Mouse (Mus musculus): Measurements from ENCODE around the gene Pigm. TPM values are rescaled to one million over a fixed set of nuclear protein-coding genes. Genes with fewer than 3 reads are reported as not detected.

Pigm gene
- polyA plus RNA-seq, 1 experiment from 2014 or later, result 9.9 TPM

GRCm38 (mm10) chr1:172352001-172352400 is 24.3 kb upstream of the Pigm start:
- Histone ChIP-seq H3K27ac (ENCODE audit: low read depth) (no peak overlapping the region), H3K27me3 (ENCODE audit: insufficient read depth, low read length) (peaks cover 10% of the 10 kb centered on the region; the same call in 1 of the 2 replicates), H3K4me1 (ENCODE audit: insufficient read depth) (no peaks in the 10 kb centered on the region), H3K36me3 (ENCODE audit: insufficient read depth) (no peaks in the 10 kb centered on the region), H3K4me2 (no peak overlapping the region), H3K9me3 (ENCODE audit: low read depth, low read length) (no peaks in the 10 kb centered on the region), H3K9ac (no peak overlapping the region), H3K4me3 (ENCODE audit: low read depth, low read length) (no peak overlapping the region)
- ATAC-seq (ENCODE audit: insufficient read depth), result no peak
- 60% methylated on average over 6 of the region's 6 CpGs for WGBS
- no peak for TF ChIP-seq CTCF (IDR thresholded peaks at IDR 0.05; ENCODE audit: low read depth)
- no peak for DNase-seq

DNA sequence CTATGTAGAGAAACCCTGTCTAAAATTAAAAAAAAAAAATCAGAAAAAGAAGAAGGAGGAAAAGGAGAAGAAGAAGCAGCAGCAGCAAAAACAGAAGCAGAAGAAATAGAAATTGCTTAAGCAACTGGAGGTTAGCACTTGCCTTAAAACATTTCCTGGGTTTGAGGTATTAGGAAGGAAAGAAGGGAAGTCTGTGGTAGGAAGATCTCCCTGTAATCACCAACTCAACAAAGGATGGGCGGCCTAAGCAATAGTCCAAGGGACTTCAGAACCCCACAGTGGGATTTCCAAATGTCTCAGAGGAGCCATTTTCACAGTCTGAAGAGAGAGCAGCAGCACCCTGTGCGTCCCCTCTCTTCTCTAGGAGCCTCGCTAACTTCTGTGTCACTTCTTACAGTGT is 23.9 kb upstream of the Pigm start:
- Histone ChIP-seq H3K27me3 (ENCODE audit: insufficient read depth, low read length) (peaks cover 10% of the 10 kb centered on the region; the same call in 1 of the 2 replicates), H3K4me2 (no peak overlapping the region), H3K27ac (ENCODE audit: low read depth) (no peak overlapping the region), H3K9ac (no peak overlapping the region), H3K4me3 (ENCODE audit: low read depth, low read length) (no peak overlapping the region), H3K36me3 (ENCODE audit: insufficient read depth) (no peaks in the 10 kb centered on the region), H3K9me3 (ENCODE audit: low read depth, low read length) (no peaks in the 10 kb centered on the region), H3K4me1 (ENCODE audit: insufficient read depth) (no peaks in the 10 kb centered on the region)
- 66% methylated on average over 3 of the region's 3 CpGs for WGBS
- ATAC-seq (ENCODE audit: insufficient read depth) (no peak), DNase-seq (no peak)
- no peak for TF ChIP-seq CTCF (IDR thresholded peaks at IDR 0.05; ENCODE audit: low read depth)

DNA sequence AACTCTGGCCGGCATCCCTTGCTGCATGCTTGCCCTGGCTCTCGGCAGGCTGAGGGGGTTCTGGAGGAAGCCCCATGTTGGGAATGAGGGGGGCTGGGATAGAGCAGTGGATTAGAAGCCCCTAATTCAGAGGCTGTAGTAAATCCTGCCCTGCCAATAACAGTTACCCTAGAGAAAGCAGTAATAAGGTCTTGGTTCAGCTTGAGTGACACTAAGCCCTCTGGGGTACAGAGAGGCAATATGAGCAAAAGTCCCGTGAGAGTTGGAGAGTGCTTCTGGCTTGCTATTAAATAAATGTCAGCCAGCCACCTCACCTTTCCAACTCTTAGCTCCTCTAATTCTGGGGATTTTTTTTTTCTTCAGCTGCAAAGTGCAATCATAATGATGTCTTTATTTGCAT is 21.0 kb upstream of the Pigm start:
- no peak overlapping the region for H3K27ac ChIP-seq (ENCODE audit: low read depth)
- H3K4me2 ChIP-seq, result no peak overlapping the region
- 38% methylated on average over 3 of the region's 3 CpGs for WGBS
- H3K9me3 ChIP-seq (ENCODE audit: low read depth, low read length), result no peaks in the 10 kb centered on the region
- TF ChIP-seq CTCF (IDR thresholded peaks at IDR 0.05; ENCODE audit: low read depth), result no peak
- DNase-seq (no peak), ATAC-seq (ENCODE audit: insufficient read depth) (no peak)
- H3K4me3 ChIP-seq (ENCODE audit: low read depth, low read length), result no peak overlapping the region
- no peaks in the 10 kb centered on the region for H3K36me3 ChIP-seq (ENCODE audit: insufficient read depth)
- peaks cover 10% of the 10 kb centered on the region; the same call in 1 of the 2 replicates for H3K27me3 ChIP-seq (ENCODE audit: insufficient read depth, low read length)
- H3K9ac ChIP-seq, result no peak overlapping the region
- H3K4me1 ChIP-seq (ENCODE audit: insufficient read depth), result no peaks in the 10 kb centered on the region

DNA sequence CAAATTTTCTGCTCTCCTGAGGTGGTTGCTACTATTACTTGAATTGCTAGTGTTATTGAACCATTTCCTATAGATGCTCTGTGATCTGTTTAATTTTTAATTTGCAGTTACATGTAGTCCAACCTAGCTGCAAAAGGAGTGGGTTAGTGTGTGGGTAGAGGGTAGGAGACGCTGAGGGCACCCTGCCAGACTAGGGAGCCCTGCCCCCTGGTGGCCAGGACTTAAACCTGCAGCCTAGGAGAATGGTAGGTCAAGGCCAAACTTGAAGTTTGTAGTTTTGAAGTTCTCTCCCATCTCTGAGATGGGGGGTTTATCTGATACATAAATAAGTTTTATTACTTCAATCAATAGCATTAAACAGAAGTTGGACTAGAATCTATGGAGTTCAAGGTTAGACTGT is 18.8 kb upstream of the Pigm start:
- Histone ChIP-seq H3K4me2 (no peak overlapping the region), H3K36me3 (ENCODE audit: insufficient read depth) (no peaks in the 10 kb centered on the region), H3K4me3 (ENCODE audit: low read depth, low read length) (no peak overlapping the region), H3K27me3 (ENCODE audit: insufficient read depth, low read length) (no peaks in the 10 kb centered on the region), H3K27ac (ENCODE audit: low read depth) (no peak overlapping the region), H3K9me3 (ENCODE audit: low read depth, low read length) (no peaks in the 10 kb centered on the region), H3K9ac (no peak overlapping the region), H3K4me1 (ENCODE audit: insufficient read depth) (no peaks in the 10 kb centered on the region)
- DNase-seq (peak; percentile 75), ATAC-seq (ENCODE audit: insufficient read depth) (peak; percentile 35; the same call in 1 of the 2 replicates)
- TF ChIP-seq CTCF (IDR thresholded peaks at IDR 0.05; ENCODE audit: low read depth), result peak; percentile 90
- 4% methylated on average over 1 of the region's 1 CpGs for WGBS

DNA sequence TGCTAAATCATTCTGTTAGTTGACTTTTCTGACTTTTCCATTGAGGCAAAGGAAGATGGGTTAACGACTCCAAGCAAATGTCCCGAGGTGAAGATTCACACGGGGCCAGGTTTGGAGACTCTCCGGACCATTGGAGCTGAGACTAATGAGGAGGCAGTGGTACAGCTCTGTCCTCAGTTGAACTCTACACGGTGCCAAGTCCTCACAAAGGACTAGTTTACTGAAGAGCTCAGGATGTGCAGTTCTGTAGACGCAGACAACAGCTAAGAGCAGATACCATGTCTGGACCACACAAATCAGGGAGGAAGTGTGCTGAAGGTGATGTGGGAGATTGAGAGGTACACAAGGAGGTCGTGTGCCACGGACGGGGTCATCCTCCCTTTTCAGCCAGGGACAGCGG is 18.0 kb upstream of the Pigm start:
- Histone ChIP-seq H3K27ac (ENCODE audit: low read depth) (no peak overlapping the region), H3K4me1 (ENCODE audit: insufficient read depth) (no peaks in the 10 kb centered on the region), H3K27me3 (ENCODE audit: insufficient read depth, low read length) (no peaks in the 10 kb centered on the region), H3K9me3 (ENCODE audit: low read depth, low read length) (no peaks in the 10 kb centered on the region), H3K9ac (no peak overlapping the region), H3K36me3 (ENCODE audit: insufficient read depth) (no peaks in the 10 kb centered on the region), H3K4me3 (ENCODE audit: low read depth, low read length) (no peak overlapping the region), H3K4me2 (no peak overlapping the region)
- no peak for ATAC-seq (ENCODE audit: insufficient read depth)
- no peak for DNase-seq
- TF ChIP-seq CTCF (IDR thresholded peaks at IDR 0.05; ENCODE audit: low read depth), result no peak
- WGBS, result 77% methylated on average over 10 of the region's 10 CpGs

GRCm38 (mm10) chr1:172364684-172365083 is 11.7 kb upstream of the Pigm start:
- H3K27me3 ChIP-seq (ENCODE audit: insufficient read depth, low read length), result no peaks in the 10 kb centered on the region
- no peak overlapping the region for H3K9ac ChIP-seq
- peak; percentile 81 for ATAC-seq (ENCODE audit: insufficient read depth)
- H3K27ac ChIP-seq (ENCODE audit: low read depth), result no peak overlapping the region
- no peaks in the 10 kb centered on the region for H3K9me3 ChIP-seq (ENCODE audit: low read depth, low read length)
- H3K36me3 ChIP-seq (ENCODE audit: insufficient read depth), result no peaks in the 10 kb centered on the region
- H3K4me1 ChIP-seq (ENCODE audit: insufficient read depth), result no peaks in the 10 kb centered on the region
- H3K4me3 ChIP-seq (ENCODE audit: low read depth, low read length), result no peak overlapping the region
- peak; percentile 89 for DNase-seq
- TF ChIP-seq CTCF (IDR thresholded peaks at IDR 0.05; ENCODE audit: low read depth), result peak; percentile 77
- no peak overlapping the region for H3K4me2 ChIP-seq
- WGBS, result 6% methylated on average over 6 of the region's 6 CpGs

DNA sequence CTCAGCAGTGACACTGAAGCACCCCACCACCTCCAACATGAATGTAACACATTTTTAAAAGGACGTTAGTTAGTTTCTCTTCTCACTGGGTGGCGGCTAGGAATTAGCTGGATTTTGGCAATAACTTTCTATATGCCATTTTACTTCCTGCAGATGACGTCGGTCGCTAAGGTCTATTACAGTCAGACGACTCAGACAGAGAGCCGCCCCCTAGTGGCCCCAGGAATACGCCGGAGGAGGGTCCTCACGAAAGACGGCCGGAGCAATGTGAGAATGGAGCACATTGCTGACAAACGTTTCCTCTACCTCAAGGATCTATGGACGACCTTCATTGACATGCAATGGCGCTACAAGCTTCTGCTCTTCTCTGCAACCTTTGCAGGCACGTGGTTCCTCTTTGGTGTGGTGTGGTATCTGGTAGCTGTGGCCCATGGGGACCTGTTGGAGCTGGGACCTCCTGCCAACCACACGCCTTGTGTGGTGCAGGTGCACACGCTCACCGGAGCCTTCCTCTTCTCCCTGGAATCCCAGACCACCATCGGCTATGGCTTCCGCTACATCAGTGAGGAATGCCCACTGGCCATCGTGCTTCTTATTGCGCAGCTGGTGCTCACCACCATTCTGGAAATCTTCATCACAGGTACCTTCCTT is 7.5 kb upstream of the Pigm start:
- Histone ChIP-seq H3K27me3 (ENCODE audit: insufficient read depth, low read length) (no peaks in the 10 kb centered on the region), H3K27ac (ENCODE audit: low read depth) (no peak overlapping the region), H3K4me3 (ENCODE audit: low read depth, low read length) (no peak overlapping the region), H3K4me2 (peak overlapping the region; percentile 40; the same call in 1 of the 2 replicates), H3K9ac (no peak overlapping the region; the same call in 1 of the 2 replicates), H3K9me3 (ENCODE audit: low read depth, low read length) (no peaks in the 10 kb centered on the region), H3K36me3 (ENCODE audit: insufficient read depth) (no peaks in the 10 kb centered on the region), H3K4me1 (ENCODE audit: insufficient read depth) (no peaks in the 10 kb centered on the region)
- peak; percentile 86 for DNase-seq
- ATAC-seq (ENCODE audit: insufficient read depth), result peak; percentile 57; the same call in 1 of the 2 replicates
- TF ChIP-seq CTCF (IDR thresholded peaks at IDR 0.05; ENCODE audit: low read depth), result peak; percentile 74
- 20% methylated on average over 23 of the region's 23 CpGs for WGBS

Measured in lung, embryonic 14.5 days (tissue).